Mouse (Mus musculus) heart, adult 2 months (tissue): ENCODE data around the gene Capn7. TPM values are rescaled to one million over a fixed set of nuclear protein-coding genes. Genes with fewer than 3 reads are reported as not detected.
A peak's percentile ranks its signal among the peaks of the same experiment; 100 is the strongest.

ENCODE experiments used
- DNase-seq, 2 experiments: peaks; one replicate each; pipeline ENCODE4 v3.0.0; 2021
- H3K27ac ChIP-seq: fragments of 200-600 bp; 2 replicates; pipeline ENCODE4 v1.8.1; 2022
- H3K27me3 ChIP-seq: fragments of 200-500 bp; 2 replicates; pipeline ENCODE4 v1.6.1; 2012; ENCODE audit warnings: mild to moderate bottlenecking, low read length, inconsistent platforms, mixed read lengths; ENCODE audit not compliant: control insufficient read depth, insufficient read depth
- H3K36me3 ChIP-seq: fragments of 200-500 bp; 2 replicates; pipeline ENCODE4 v1.6.1; 2012; ENCODE audit warnings: low read length, inconsistent platforms; ENCODE audit not compliant: control insufficient read depth, insufficient read depth
- H3K4me1 ChIP-seq: fragments of 200-500 bp; 2 replicates; pipeline ENCODE4 v1.6.1; 2011; ENCODE audit warnings: low read length; ENCODE audit not compliant: control insufficient read depth, insufficient read depth
- H3K4me3 ChIP-seq: fragments of 200-600 bp; 2 replicates; pipeline ENCODE4 v1.8.1; 2022
- H3K79me2 ChIP-seq: fragments of 200-500 bp; replicated peaks from 2 replicates; pipeline ENCODE4 v1.6.1; 2012; ENCODE audit warnings: mild to moderate bottlenecking, inconsistent platforms, low read length, moderate library complexity, mixed read lengths; ENCODE audit not compliant: control insufficient read depth, insufficient read depth
- H3K9ac ChIP-seq: fragments of 200-500 bp; 2 replicates; pipeline ENCODE4 v1.6.1; 2012; ENCODE audit warnings: low read depth, mild to moderate bottlenecking, control low read depth, inconsistent platforms, low read length, mixed read lengths
- CTCF ChIP-seq: fragments of 200-600 bp; IDR thresholded peaks from 2 replicates; pipeline ENCODE4 v1.8.1; 2022; ENCODE audit warnings: antibody characterized with exemption, mild to moderate bottlenecking, moderate library complexity
- EP300 ChIP-seq: fragments of 200-500 bp; IDR thresholded peaks from 2 replicates; pipeline ENCODE4 v1.6.1; 2011; ENCODE audit warnings: low read depth, low read length, control low read depth; ENCODE audit not compliant: insufficient read depth
- POLR2A ChIP-seq: fragments of 200-500 bp; IDR thresholded peaks from 2 replicates; pipeline ENCODE4 v1.6.1; 2011; ENCODE audit warnings: mild to moderate bottlenecking, low read depth, low read length, control low read depth; ENCODE audit not compliant: insufficient read depth
- WGBS: fragments of 180-500 bp; shearing (Covaris S2); methylation state at CpG from one replicate; pipeline ENCODE4 v1.1.7; 2018; 5-methylcytosine and 5-hydroxymethylcytosine counted together
- intact Hi-C: fragments of 180-260 bp; cut with DNase I; formaldehyde crosslinking; loops from one replicate; pipeline ENCODE4 v1.15.1; 2025
- polyA plus RNA-seq: library from polyadenylated mRNA; depleted of rRNA; stranded (reverse); fragments of >200 nt; gene quantifications from 2 replicates; pipeline ENCODE4 v1.2.3, GENCODE M21; 2012
- total RNA-seq, 2 experiments: library from RNA; stranded (reverse); gene quantifications; 2 replicates each; pipeline ENCODE4 v1.2.3; 2021

Gene Capn7
- total and polyA plus RNA-seq, 3 experiments = 15.3 to 32.5 (median 29.6) TPM

GRCm38 (mm10) chr14:31394822-31395532 lies 58.5 kb downstream of the Capn7 start:
- intact Hi-C loops = no loop called here
- Histone ChIP-seq H3K27me3 (no peaks in the 10 kb centered on the region), H3K9ac (no peak overlapping the region), H3K79me2 (no peaks in the 10 kb centered on the region), H3K36me3 (no peaks in the 10 kb centered on the region), H3K27ac (peak overlapping the region; percentile 33; the same call in 1 of the 2 replicates), H3K4me3 (no peak overlapping the region), H3K4me1 (peaks cover 24% of the 10 kb centered on the region)
- TF ChIP-seq CTCF (peak; percentile 29), EP300 (no peak), POLR2A (no peak)
- WGBS = 88% methylated on average over 9 of the region's 9 CpGs
- peak in 1 of 2 experiments; percentile 34 for DNase-seq

GRCm38 (mm10) chr14:31395629-31396199 lies 59.3 kb downstream of the Capn7 start:
- WGBS = 93% methylated on average over 7 of the region's 7 CpGs
- Histone ChIP-seq H3K9ac (no peak overlapping the region), H3K27me3 (no peaks in the 10 kb centered on the region), H3K79me2 (no peaks in the 10 kb centered on the region), H3K27ac (no peak overlapping the region; the same call in 1 of the 2 replicates), H3K4me1 (peaks cover 29% of the 10 kb centered on the region), H3K36me3 (no peaks in the 10 kb centered on the region), H3K4me3 (no peak overlapping the region)
- TF ChIP-seq EP300 (no peak), POLR2A (no peak), CTCF (no peak)
- DNase-seq = no peak
- intact Hi-C loops = no loop called here

GRCm38 (mm10) chr14:31396428-31396827 lies 60.0 kb downstream of the Capn7 start:
- no peaks in the 10 kb centered on the region for H3K36me3 ChIP-seq
- peaks cover 36% of the 10 kb centered on the region for H3K4me1 ChIP-seq
- H3K9ac ChIP-seq = no peak overlapping the region
- 92% methylated on average over 2 of the region's 2 CpGs for WGBS
- no peaks in the 10 kb centered on the region for H3K79me2 ChIP-seq
- no peaks in the 10 kb centered on the region for H3K27me3 ChIP-seq
- no peak overlapping the region for H3K4me3 ChIP-seq
- intact Hi-C loops = no loop called here
- no peak overlapping the region for H3K27ac ChIP-seq
- DNase-seq = no peak
- TF ChIP-seq EP300 = no peak
- TF ChIP-seq CTCF = no peak
- no peak for TF ChIP-seq POLR2A

- intact Hi-C loops = no loop called here
- H3K79me2 ChIP-seq = no peaks in the 10 kb centered on the region
- peaks cover 40% of the 10 kb centered on the region for H3K4me1 ChIP-seq
- H3K27ac ChIP-seq = peak overlapping the region; percentile 73
- H3K9ac ChIP-seq = peak overlapping the region; percentile 23
- H3K4me3 ChIP-seq = no peak overlapping the region
- H3K36me3 ChIP-seq = no peaks in the 10 kb centered on the region
- TF ChIP-seq CTCF (no peak), EP300 (no peak), POLR2A (no peak)
- no peak for DNase-seq
- no peaks in the 10 kb centered on the region for H3K27me3 ChIP-seq
- 57% methylated on average over 12 of the region's 12 CpGs for WGBS
Observed at GRCm38 (mm10) chr14:31397353-31397752, 60.9 kb downstream of the Capn7 start.

- Histone ChIP-seq H3K27me3 (no peaks in the 10 kb centered on the region), H3K9ac (peak overlapping the region; percentile 23), H3K4me3 (no peak overlapping the region), H3K4me1 (peaks cover 39% of the 10 kb centered on the region), H3K79me2 (no peaks in the 10 kb centered on the region), H3K36me3 (no peaks in the 10 kb centered on the region), H3K27ac (peak overlapping the region; percentile 73)
- peak; percentile 64 to 65 for DNase-seq
- WGBS = 53% methylated on average over 9 of the region's 9 CpGs
- intact Hi-C loops = no loop called here
- TF ChIP-seq EP300 = peak; percentile 31; the same call in 1 of the 2 replicates
- no peak for TF ChIP-seq POLR2A
- TF ChIP-seq CTCF = no peak
Observed at GRCm38 (mm10) chr14:31397791-31398595, 61.6 kb downstream of the Capn7 start.

- DNase-seq = no peak
- no peaks in the 10 kb centered on the region for H3K79me2 ChIP-seq
- no peak overlapping the region for H3K9ac ChIP-seq
- no peak for TF ChIP-seq EP300
- no peak for TF ChIP-seq CTCF
- TF ChIP-seq POLR2A = no peak
- H3K4me3 ChIP-seq = no peak overlapping the region
- no peaks in the 10 kb centered on the region for H3K36me3 ChIP-seq
- intact Hi-C loops = no loop called here
- H3K4me1 ChIP-seq = peaks cover 32% of the 10 kb centered on the region
- no peaks in the 10 kb centered on the region for H3K27me3 ChIP-seq
- 92% methylated on average over 11 of the region's 11 CpGs for WGBS
- H3K27ac ChIP-seq = peak overlapping the region; percentile 73
Observed at GRCm38 (mm10) chr14:31398819-31399218, 62.4 kb downstream of the Capn7 start.
